ENCODE assay signal across 12 mouse cellular contexts in the genomic region with DNA sequence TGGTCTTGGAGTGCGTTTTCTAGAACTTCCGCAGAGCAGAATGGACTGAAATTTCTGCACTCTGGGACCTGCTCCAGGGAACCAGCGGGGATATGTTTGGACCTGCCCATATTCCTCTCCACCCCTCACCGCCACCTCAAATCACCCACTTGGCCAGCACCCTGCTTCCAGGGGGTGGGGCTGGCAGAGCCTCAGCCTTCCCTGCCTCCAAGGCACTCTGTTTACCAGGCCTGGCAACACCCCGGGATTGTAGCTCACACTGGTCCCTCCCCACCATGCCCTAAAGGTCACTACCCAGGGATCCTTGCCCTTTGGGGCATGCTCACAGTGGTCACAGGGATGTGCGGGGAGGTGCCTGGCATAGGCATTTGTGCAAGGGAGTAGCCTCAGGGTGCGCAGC. TPM values are rescaled to one million over a fixed set of nuclear protein-coding genes. Genes with fewer than 3 reads are reported as not detected.
DNase-seq lines count a peak whose midpoint lies in the region; ATAC-seq and TF ChIP-seq lines count a peak whose summit lies in the region.
"Had no signal": no experiment of that assay in that cellular context is flagged by ENCODE, and none has a peak within 500 bp of the region (broad histone marks: within the 10 kb centered on the region; RNA-seq: fewer than 3 reads in every experiment).

No protein-coding gene starts in this region.

- TF ChIP-seq CTCF in hindbrain, postnatal 0 days (IDR thresholded peaks at IDR 0.05; ENCODE audit: low read depth) = no peak

- ATAC-seq in hindbrain, postnatal 0 days = peak; percentile 49; the same call in 1 of the 2 replicates
- no peak for ATAC-seq in hindbrain, embryonic 16.5 days
- ATAC-seq in embryonic facial prominence, embryonic 15.5 days (ENCODE audit: insufficient number of reproducible peaks, low FRiP score, low TSS enrichment, low read depth) = no peak
- ATAC-seq in forebrain, embryonic 12.5 days (ENCODE audit: low FRiP score) = no peak
- ATAC-seq: intestine, embryonic 15.5 days had no signal

- WGBS in hindbrain, postnatal 0 days = 69% methylated on average over 7 of the region's 7 CpGs
- 87% methylated on average over 7 of the region's 7 CpGs for WGBS in hindbrain, embryonic 16.5 days
- 67% methylated on average over 7 of the region's 7 CpGs for whole genome bisulfite sequencing in embryonic facial prominence, embryonic 15.5 days
- WGBS in forebrain, embryonic 12.5 days = 91% methylated on average over 7 of the region's 7 CpGs

- peak; percentile 14 for DNase-seq in hindbrain, postnatal 0 days (ENCODE audit: low spot score)
- DNase-seq in adipocyte (ENCODE audit: low spot score) = peak; percentile 73
- peak; percentile 65 for DNase-seq in lung, postnatal 10 days
- DNase-seq in embryo, embryonic 11 days = no peak
- DNase-seq: cerebellum, adult 11 months; lung, embryonic 14.5 days; retina, postnatal 1 day had no signal

- no peaks in the 10 kb centered on the region for H3K27me3 ChIP-seq in hindbrain, postnatal 0 days (ENCODE audit: insufficient read depth, low read length)
- no peaks in the 10 kb centered on the region for H3K27me3 ChIP-seq in hindbrain, embryonic 16.5 days (replicated peaks; ENCODE audit: control insufficient read depth, insufficient read depth, low read length)
- H3K27me3 ChIP-seq in embryonic facial prominence, embryonic 15.5 days = no peaks in the 10 kb centered on the region
- no peaks in the 10 kb centered on the region for H3K27me3 ChIP-seq in forebrain, embryonic 12.5 days
- H3K27me3 ChIP-seq: intestine, embryonic 15.5 days had no signal

- no peak overlapping the region for H3K9ac ChIP-seq in hindbrain, postnatal 0 days (replicated peaks; ENCODE audit: low read length)
- no peak overlapping the region for H3K9ac ChIP-seq in hindbrain, embryonic 16.5 days (ENCODE audit: low read depth, low read length)
- H3K9ac ChIP-seq in embryonic facial prominence, embryonic 15.5 days = no peak overlapping the region
- no peak overlapping the region for H3K9ac ChIP-seq in forebrain, embryonic 12.5 days
- H3K9ac ChIP-seq: intestine, embryonic 15.5 days; lung, embryonic 14.5 days had no signal

- no peaks in the 10 kb centered on the region for H3K9me3 ChIP-seq in hindbrain, postnatal 0 days (ENCODE audit: low read length)
- H3K9me3 ChIP-seq in hindbrain, embryonic 16.5 days (ENCODE audit: control insufficient read depth, low read length) = no peaks in the 10 kb centered on the region
- H3K9me3 ChIP-seq in embryonic facial prominence, embryonic 15.5 days (replicated peaks) = no peaks in the 10 kb centered on the region
- H3K9me3 ChIP-seq in forebrain, embryonic 12.5 days = no peaks in the 10 kb centered on the region
- H3K9me3 ChIP-seq: intestine, embryonic 15.5 days had no signal

- no peak overlapping the region for H3K27ac ChIP-seq in hindbrain, postnatal 0 days
- no peak overlapping the region for H3K27ac ChIP-seq in hindbrain, embryonic 16.5 days (ENCODE audit: low read depth, low read length)
- H3K27ac ChIP-seq in embryonic facial prominence, embryonic 15.5 days (replicated peaks) = peak overlapping the region; percentile 44
- no peak overlapping the region for H3K27ac ChIP-seq in forebrain, embryonic 12.5 days
- H3K27ac ChIP-seq: intestine, embryonic 15.5 days; left cerebral cortex, adult 2 months had no signal

- no peaks in the 10 kb centered on the region for H3K36me3 ChIP-seq in hindbrain, postnatal 0 days (ENCODE audit: insufficient read depth, low read length)
- no peaks in the 10 kb centered on the region for H3K36me3 ChIP-seq in hindbrain, embryonic 16.5 days (ENCODE audit: control insufficient read depth, insufficient read depth, low read length)
- no peaks in the 10 kb centered on the region for H3K36me3 ChIP-seq in embryonic facial prominence, embryonic 15.5 days
- no peaks in the 10 kb centered on the region for H3K36me3 ChIP-seq in forebrain, embryonic 12.5 days (replicated peaks)
- H3K36me3 ChIP-seq: intestine, embryonic 15.5 days had no signal

- no peak overlapping the region for H3K4me3 ChIP-seq in hindbrain, postnatal 0 days (ENCODE audit: low read length)
- H3K4me3 ChIP-seq in hindbrain, embryonic 16.5 days (ENCODE audit: low read length) = no peak overlapping the region
- H3K4me3 ChIP-seq in embryonic facial prominence, embryonic 15.5 days (replicated peaks) = no peak overlapping the region
- H3K4me3 ChIP-seq in forebrain, embryonic 12.5 days (replicated peaks) = no peak overlapping the region
- H3K4me3 ChIP-seq: intestine, embryonic 15.5 days; left cerebral cortex, adult 2 months had no signal

- H3K4me1 ChIP-seq in hindbrain, postnatal 0 days (ENCODE audit: insufficient read depth, low read length) = no peaks in the 10 kb centered on the region
- no peaks in the 10 kb centered on the region for H3K4me1 ChIP-seq in hindbrain, embryonic 16.5 days (ENCODE audit: control insufficient read depth, insufficient read depth, low read depth, low read length)
- H3K4me1 ChIP-seq in embryonic facial prominence, embryonic 15.5 days = peaks cover 22% of the 10 kb centered on the region
- H3K4me1 ChIP-seq in forebrain, embryonic 12.5 days = peaks cover 5% of the 10 kb centered on the region

- H3K4me2 ChIP-seq in hindbrain, postnatal 0 days (ENCODE audit: low read depth, low read length) = no peak overlapping the region
- no peak overlapping the region for H3K4me2 ChIP-seq in hindbrain, embryonic 16.5 days (ENCODE audit: low read length)
- H3K4me2 ChIP-seq in embryonic facial prominence, embryonic 15.5 days (replicated peaks) = no peak overlapping the region
- no peak overlapping the region for H3K4me2 ChIP-seq in forebrain, embryonic 12.5 days
- H3K4me2 ChIP-seq: intestine, embryonic 15.5 days; lung, embryonic 14.5 days had no signal

RNA-seq across cellular contexts. Expression of a gene that starts 33.8 kb away (rescaled TPM):
- total RNA-seq in hindbrain, postnatal 0 days (2014; rRNA removed) = 25.3 and 26.6 TPM in 2 replicates
- 30.7 and 32.0 TPM in 2 replicates for polyA plus RNA-seq in hindbrain, postnatal 0 days (2015; fragmentation: Nextera tagmentation; extraction: Ambion mirVana)
- 22.3 and 24.5 TPM in 2 replicates for polyA plus RNA-seq in hindbrain, embryonic 16.5 days (2015; fragmentation: Nextera tagmentation; extraction: Ambion mirVana)
- polyA plus RNA-seq in embryonic facial prominence, embryonic 15.5 days (2015; fragmentation: Nextera tagmentation; extraction: Ambion mirVana) = 76.9 and 79.5 TPM in 2 replicates
- 2.6 and 3.6 TPM in 2 replicates for polyA plus RNA-seq in forebrain, embryonic 12.5 days (2016; fragmentation: Nextera tagmentation; extraction: Ambion mirVana)

RNA-seq across cellular contexts. Expression of a gene that starts 47.7 kb away (rescaled TPM):
- total RNA-seq in hindbrain, postnatal 0 days (2014; rRNA removed) = 8.6 and 10.2 TPM in 2 replicates
- 24.7 and 28.2 TPM in 2 replicates for polyA plus RNA-seq in hindbrain, postnatal 0 days (2015; fragmentation: Nextera tagmentation; extraction: Ambion mirVana)
- polyA plus RNA-seq in hindbrain, embryonic 16.5 days (2015; fragmentation: Nextera tagmentation; extraction: Ambion mirVana) = 20.7 and 27.5 TPM in 2 replicates
- 2.6 and 2.9 TPM in 2 replicates for polyA plus RNA-seq in embryonic facial prominence, embryonic 15.5 days (2015; fragmentation: Nextera tagmentation; extraction: Ambion mirVana)
- 0.14 and 0.18 TPM in 2 replicates for polyA plus RNA-seq in forebrain, embryonic 12.5 days (2016; fragmentation: Nextera tagmentation; extraction: Ambion mirVana)
